Mouse (Mus musculus) C2C12 (cell line): ENCODE measurements around the gene Zscan2. TPM values are rescaled to one million over a fixed set of nuclear protein-coding genes. Genes with fewer than 3 reads are reported as not detected.

ENCODE experiments used
- H3K27me3 ChIP-seq: one replicate; pipeline ENCODE4 v1.6.1; 2011; ENCODE audit not compliant: control insufficient read depth, insufficient read depth, insufficient read length
- H3K36me3 ChIP-seq: one replicate; pipeline ENCODE4 v1.6.1; 2011; ENCODE audit not compliant: control insufficient read depth, insufficient read depth
- H3K4me3 ChIP-seq: one replicate; pipeline ENCODE4 v1.5.1; 2011; ENCODE audit warnings: mild to moderate bottlenecking, control low read depth; ENCODE audit not compliant: poor library complexity, insufficient read depth, severe bottlenecking
- H3K79me2 ChIP-seq: one replicate; pipeline ENCODE4 v1.6.1; 2011; ENCODE audit not compliant: control insufficient read depth, insufficient read depth
- H3K79me3 ChIP-seq: one replicate; pipeline ENCODE4 v1.6.1; 2011; ENCODE audit warnings: low read depth, control low read depth
- H3ac ChIP-seq: one replicate; pipeline ENCODE3; 2011; ENCODE audit warnings: low read depth; ENCODE audit not compliant: control insufficient read depth, insufficient read length
- CEBPB ChIP-seq: IDR thresholded peaks from one replicate; pipeline ENCODE4 v1.6.1; 2011; ENCODE audit warnings: low read depth, mild to moderate bottlenecking, control low read depth, moderate library complexity
- CTCF ChIP-seq: IDR thresholded peaks from one replicate; pipeline ENCODE4 v1.5.1; 2011; ENCODE audit not compliant: control insufficient read depth, insufficient read depth, insufficient read length
- FOSL1 ChIP-seq: IDR thresholded peaks from one replicate; pipeline ENCODE4 v1.8.0; 2011; ENCODE audit warnings: mild to moderate bottlenecking, low read length; ENCODE audit not compliant: poor library complexity, insufficient read depth, severe bottlenecking
- MAX ChIP-seq: IDR thresholded peaks from one replicate; pipeline ENCODE4 v1.6.1; 2011; ENCODE audit warnings: mild to moderate bottlenecking, control low read depth
- MYOD1 ChIP-seq: IDR thresholded peaks from one replicate; pipeline ENCODE4 v1.6.1; 2011; ENCODE audit warnings: low read depth; ENCODE audit not compliant: control insufficient read depth, insufficient read length
- MYOG ChIP-seq: IDR thresholded peaks from one replicate; pipeline ENCODE4 v1.6.1; 2011; ENCODE audit not compliant: control insufficient read depth, insufficient read length; ENCODE audit errors: extremely low read depth
- USF1 ChIP-seq: IDR thresholded peaks from one replicate; pipeline ENCODE4 v1.6.1; 2011; ENCODE audit warnings: low read depth, mild to moderate bottlenecking, control low read depth, moderate library complexity
- polyA plus RNA-seq: library from polyadenylated mRNA; unstranded; fragments of >200 nt; fragmentation: generic; extraction: Trizol; gene quantifications from one replicate; pipeline ENCODE4 v1.2.1, GENCODE M21; 2012; ENCODE audit warnings: missing spikeins

Gene Zscan2
- polyA plus RNA-seq, 1 experiment = 4.6 TPM

DNA sequence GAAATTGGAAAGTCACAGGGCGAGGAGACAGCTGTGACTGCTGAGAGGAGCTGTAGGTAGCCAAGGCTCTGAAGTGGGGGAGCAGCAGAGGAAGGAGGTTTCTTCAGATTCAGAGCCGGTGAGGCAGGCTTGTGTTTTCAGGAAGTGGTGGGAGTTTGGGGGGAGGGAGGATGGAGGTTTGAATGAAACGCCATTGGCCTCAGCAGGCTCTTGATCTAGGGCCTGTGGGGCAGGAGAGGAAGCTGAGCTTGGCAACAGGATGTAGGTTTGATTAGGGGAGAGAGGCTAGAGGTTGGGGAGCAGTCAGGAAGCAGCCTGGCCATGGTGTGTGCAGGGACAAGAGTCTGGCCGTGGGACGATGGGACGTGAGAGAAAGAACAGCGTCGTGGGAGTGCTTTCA, 4.1 kb downstream of the Zscan2 start:
- Histone ChIP-seq H3K79me3 (no peaks in the 10 kb centered on the region), H3K27me3 (no peaks in the 10 kb centered on the region), H3K36me3 (peaks cover 15% of the 10 kb centered on the region), H3K4me3 (no peak overlapping the region), H3K79me2 (peaks cover 21% of the 10 kb centered on the region), H3ac (no peak overlapping the region)
- TF ChIP-seq MYOG = no peak
- TF ChIP-seq USF1 = no peak
- TF ChIP-seq MYOD1 = no peak

DNA sequence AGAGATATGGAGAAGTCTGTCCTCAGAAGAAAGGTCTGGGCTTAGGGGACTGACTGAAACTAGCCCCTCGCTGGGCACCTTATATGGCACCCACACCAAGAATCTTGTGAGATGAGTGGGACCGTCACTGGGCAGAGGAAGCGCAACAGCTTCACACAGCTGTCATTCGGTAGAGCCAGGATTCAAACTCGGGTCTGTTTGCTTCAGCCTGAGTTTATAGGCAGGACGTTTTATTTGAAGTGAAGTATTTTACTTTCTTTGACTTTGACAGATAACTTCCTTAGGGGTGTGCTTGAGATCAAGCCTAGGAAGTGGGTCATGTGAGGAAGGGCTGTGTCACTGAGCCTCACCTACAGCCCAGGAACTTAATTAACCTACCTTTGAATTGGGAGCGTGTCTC, 4.8 kb downstream of the Zscan2 start:
- peaks cover 15% of the 10 kb centered on the region for H3K36me3 ChIP-seq
- no peaks in the 10 kb centered on the region for H3K27me3 ChIP-seq
- no peak overlapping the region for H3ac ChIP-seq
- no peaks in the 10 kb centered on the region for H3K79me3 ChIP-seq
- peaks cover 21% of the 10 kb centered on the region for H3K79me2 ChIP-seq
- TF ChIP-seq MYOG = no peak
- no peak for TF ChIP-seq MYOD1
- no peak for TF ChIP-seq CEBPB
- TF ChIP-seq MAX = no peak
- H3K4me3 ChIP-seq = no peak overlapping the region

DNA sequence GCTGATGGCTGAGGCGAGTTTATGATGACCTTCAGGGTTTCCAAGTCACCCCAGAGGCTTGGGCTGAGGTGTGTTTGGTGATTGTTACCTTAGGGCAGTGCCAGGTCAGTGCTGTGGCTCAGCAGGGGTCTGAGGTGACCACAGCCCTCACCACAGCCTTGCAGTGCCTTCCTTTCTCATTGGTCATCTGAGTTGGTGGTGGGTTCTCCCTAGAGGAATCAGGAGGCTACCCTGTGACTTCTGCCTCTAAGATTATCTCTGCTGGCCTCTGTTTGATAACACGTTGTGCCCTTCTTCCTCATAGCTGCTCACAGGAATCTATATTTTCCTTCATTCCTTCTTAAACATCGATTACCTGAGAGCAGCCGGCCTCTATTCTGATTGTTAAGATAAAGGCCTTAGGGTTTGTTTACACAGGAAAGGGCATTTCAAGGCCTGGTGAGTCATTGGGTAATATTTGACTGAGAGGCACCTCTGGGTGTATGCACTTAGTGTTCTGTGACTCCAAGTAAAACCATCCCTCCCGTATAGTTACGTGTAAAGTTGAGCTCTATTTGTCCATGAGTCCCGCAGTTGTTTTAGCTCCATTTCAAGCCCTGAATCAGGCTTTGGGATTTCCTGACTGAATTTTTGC, 5.9 kb downstream of the Zscan2 start:
- H3K4me3 ChIP-seq = no peak overlapping the region

DNA sequence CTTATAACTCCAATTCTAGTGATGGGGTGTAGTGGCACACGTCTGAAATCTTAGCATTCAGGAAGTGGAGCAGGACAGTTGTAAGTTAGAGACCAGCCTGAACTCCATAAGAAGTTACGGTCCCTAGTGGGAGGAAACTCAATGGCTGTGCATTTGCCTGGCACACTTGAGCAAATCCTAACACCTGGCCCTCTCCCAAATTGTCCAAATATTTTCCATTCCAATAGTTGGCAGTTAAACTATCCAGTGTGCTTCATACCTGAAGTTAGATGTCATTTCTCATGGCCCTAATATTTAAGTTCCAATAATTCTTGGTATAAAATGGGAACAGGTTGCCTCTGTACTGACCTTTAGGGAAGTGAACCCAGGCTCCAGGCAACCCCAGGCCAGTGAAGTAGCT, 8.0 kb downstream of the Zscan2 start:
- no peak overlapping the region for H3ac ChIP-seq
- H3K27me3 ChIP-seq = no peaks in the 10 kb centered on the region
- peaks cover 15% of the 10 kb centered on the region for H3K36me3 ChIP-seq
- peaks cover 4% of the 10 kb centered on the region for H3K79me2 ChIP-seq
- no peak overlapping the region for H3K4me3 ChIP-seq
- TF ChIP-seq USF1 (no peak), MYOD1 (no peak), MYOG (no peak), CEBPB (no peak), CTCF (no peak), FOSL1 (no peak), MAX (no peak)
- no peaks in the 10 kb centered on the region for H3K79me3 ChIP-seq

More for the DNA sequence above, 5.9 kb downstream of the Zscan2 start:
- TF ChIP-seq CEBPB (no peak), USF1 (no peak), CTCF (no peak), FOSL1 (no peak), MYOD1 (no peak), MYOG (no peak)
- Histone ChIP-seq H3K79me3 (no peaks in the 10 kb centered on the region), H3K79me2 (peaks cover 15% of the 10 kb centered on the region), H3K36me3 (peaks cover 15% of the 10 kb centered on the region), H3K27me3 (no peaks in the 10 kb centered on the region), H3ac (no peak overlapping the region)

DNA sequence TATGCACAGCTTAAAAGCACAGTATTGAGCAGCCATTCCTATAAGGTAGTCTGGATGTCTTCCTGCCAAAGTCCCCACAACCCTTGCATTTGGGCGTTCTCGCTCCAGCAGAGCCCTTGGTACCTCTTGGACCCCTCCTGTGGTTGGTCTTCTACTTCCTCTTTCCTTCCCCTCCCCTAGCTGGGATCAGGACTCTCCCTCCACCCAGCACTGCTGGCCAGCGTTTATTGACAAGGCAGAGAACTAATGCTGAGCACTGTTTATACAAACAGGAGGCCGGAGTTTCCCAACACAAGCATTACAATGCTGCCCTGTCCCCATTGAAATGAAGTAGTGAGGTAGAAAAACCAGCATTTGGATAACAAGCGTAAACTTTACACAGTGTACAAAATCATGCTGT, 12.3 kb downstream of the Zscan2 start:
- no peak overlapping the region for H3ac ChIP-seq
- no peaks in the 10 kb centered on the region for H3K79me2 ChIP-seq
- no peaks in the 10 kb centered on the region for H3K27me3 ChIP-seq
- H3K36me3 ChIP-seq = peaks cover 7% of the 10 kb centered on the region
- TF ChIP-seq MYOD1 = no peak
- TF ChIP-seq CEBPB = no peak
- TF ChIP-seq FOSL1 = no peak
- no peak for TF ChIP-seq MYOG
- TF ChIP-seq CTCF = no peak
- no peak for TF ChIP-seq USF1
- no peak for TF ChIP-seq MAX
- no peak overlapping the region for H3K4me3 ChIP-seq
- no peaks in the 10 kb centered on the region for H3K79me3 ChIP-seq

DNA sequence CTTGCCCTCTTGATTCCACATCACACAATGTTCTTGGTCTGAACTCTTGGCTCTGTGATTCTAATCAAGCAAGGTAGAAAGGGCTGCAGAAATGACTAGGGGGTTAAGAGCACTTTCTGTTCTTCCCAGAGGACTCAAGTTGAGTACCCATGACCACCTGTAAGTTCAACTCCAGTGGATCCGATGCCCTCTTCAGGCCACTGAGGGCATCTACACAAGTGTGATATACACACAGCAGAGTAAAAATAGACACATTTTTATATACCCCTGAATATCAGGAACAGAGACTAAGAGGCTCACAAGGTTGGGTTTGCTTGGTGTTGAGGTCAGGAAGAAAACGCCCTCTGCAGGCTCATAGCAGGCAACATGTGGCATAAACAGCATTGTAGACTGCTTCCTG, 12.9 kb downstream of the Zscan2 start:
- Histone ChIP-seq H3K36me3 (peaks cover under 1% of the 10 kb centered on the region), H3K27me3 (no peaks in the 10 kb centered on the region), H3K79me2 (no peaks in the 10 kb centered on the region), H3K79me3 (no peaks in the 10 kb centered on the region), H3ac (no peak overlapping the region), H3K4me3 (no peak overlapping the region)
- no peak for TF ChIP-seq FOSL1
- TF ChIP-seq USF1 = no peak
- no peak for TF ChIP-seq MAX
- no peak for TF ChIP-seq CEBPB
- TF ChIP-seq CTCF = no peak
- TF ChIP-seq MYOG = no peak
